Mouse (Mus musculus) kidney, adult 18-20 months (tissue): ENCODE data around the gene Ttc21b.
"Not testable (repeated sequence)": the region's sequence is repeated elsewhere in the genome, so short reads cannot be mapped to it uniquely, and the experiment has no call there.

Source experiments
- DNase-seq: peaks from one replicate; pipeline ENCODE4 v3.0.0; 2021

Gene Ttc21b

DNA sequence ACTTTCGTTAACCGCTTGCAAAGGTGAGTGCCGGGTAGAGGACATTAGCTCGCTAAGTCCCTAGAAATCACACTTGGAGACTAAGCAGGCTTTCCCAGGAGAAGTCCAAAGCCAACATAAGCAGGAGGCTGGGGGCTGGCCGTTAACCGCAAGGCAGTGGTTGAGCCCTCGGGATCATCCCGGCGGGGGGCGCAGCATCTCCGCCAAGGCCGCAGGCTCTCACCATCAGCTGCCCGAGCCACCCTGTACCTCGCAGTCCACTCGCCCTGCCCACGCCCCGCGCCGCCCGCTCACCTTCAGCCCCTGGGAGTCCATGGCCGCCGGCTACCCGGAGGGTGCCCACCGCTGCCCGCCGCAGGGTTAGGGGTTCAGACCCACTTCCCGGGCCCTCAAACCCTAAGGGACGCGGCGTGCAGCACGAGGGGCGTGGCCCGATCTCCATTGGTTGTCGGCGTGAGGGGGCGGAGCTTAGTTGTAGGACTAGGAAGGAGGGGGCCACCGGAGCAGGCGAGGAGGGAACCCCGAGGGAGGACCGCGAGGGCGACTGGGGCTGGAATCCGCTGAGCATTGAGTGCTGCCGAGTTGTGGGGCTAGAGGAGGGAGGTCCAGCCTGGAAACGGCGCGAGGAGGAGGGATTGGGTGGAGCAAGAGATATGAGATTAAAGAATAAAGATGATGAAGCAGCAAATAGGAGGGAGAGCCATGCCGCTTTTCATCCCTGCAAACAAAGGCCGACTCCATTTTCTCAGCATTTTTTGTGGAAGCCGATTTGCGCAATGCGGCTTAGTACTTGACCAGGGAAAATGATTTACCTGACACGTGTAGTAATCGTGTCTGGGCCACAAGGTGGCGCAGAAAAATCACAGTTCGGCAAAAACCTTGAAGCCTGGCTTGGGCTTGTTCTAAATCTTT is at the start of gene Ttc21b:
Gene Ttc21b, minus strand, starts transcription at position 398 of the 912 bp plus-strand sequence.
- peak; percentile 97 for DNase-seq

DNA sequence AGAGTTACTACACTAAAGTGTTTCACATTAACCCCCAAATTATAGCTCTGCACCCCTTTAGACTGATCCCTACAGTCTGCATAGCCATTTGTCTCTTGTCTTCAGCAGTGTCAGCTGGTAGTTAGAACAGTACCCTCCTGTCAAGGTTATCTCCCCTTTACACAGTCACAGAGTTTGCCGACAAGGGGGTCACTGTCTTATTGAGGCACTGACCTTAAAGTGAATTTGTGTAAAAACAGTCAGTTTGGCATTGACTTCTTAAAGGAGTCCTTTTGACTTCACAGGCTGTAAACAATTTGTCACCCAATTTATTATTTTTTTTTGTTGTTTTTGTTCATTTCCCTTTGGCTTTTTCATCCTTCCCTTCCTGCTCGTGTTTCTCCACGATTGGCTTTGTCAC is 16.1 kb upstream of the Ttc21b start:
- DNase-seq: no peak

GRCm38 (mm10) chr2:66244013-66244412 is 12.4 kb downstream of the Ttc21b start:
- DNase-seq: no peak

GRCm38 (mm10) chr2:66240334-66240733 is 16.1 kb downstream of the Ttc21b start:
- DNase-seq: no peak

- DNase-seq: no peak
Observed at GRCm38 (mm10) chr2:66238886-66239285, 17.5 kb downstream of the Ttc21b start.

GRCm38 (mm10) chr2:66220954-66221353 is 35.5 kb downstream of the Ttc21b start:
- no peak for DNase-seq

DNA sequence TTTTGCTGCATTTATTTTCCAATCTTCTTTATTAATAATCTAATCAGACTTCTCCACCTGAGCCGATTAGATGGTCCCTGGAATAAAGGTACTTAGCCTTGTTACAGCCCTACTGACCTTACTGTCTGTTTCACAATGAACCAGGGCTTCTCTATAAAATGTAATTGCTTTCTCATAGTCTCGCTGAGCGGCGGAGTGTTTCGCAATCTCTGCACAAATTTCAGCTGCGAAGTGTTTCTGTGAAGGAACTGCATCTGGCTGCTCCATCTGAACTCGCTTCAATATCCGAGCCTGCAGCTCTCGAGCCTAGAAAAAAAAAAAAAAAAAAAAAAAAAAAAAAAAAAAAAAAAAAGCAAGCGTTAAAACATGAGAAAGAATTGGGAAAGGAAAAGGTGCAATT is 46.5 kb downstream of the Ttc21b start:
- no peak for DNase-seq

- DNase-seq: no peak
Observed at GRCm38 (mm10) chr2:66209353-66209752, 47.1 kb downstream of the Ttc21b start.

- no peak for DNase-seq
Observed at GRCm38 (mm10) chr2:66206796-66207195, 49.6 kb downstream of the Ttc21b start.

- DNase-seq: peak; percentile 77
Observed at GRCm38 (mm10) chr2:66204218-66204617, 52.2 kb downstream of the Ttc21b start.

DNA sequence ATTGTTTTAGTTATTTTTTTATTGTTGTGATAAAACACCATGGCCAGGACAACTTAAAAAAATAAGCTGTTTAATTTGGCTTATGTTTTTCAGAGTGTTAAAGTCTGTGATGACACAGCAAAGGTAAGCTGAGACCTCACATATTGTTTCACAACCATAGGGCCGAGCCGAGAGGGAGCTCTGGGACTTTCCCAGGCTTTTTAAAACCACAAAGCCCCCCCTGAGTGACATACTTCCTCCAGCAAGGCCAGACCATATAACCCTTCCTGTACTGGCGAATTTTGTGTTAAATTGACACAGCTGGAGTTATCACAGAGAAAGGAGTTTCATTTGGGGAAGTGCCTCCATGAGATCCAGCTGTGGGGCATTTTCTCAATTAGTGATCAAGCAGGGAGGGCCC is 56.2 kb downstream of the Ttc21b start:
- DNase-seq: no peak

DNA sequence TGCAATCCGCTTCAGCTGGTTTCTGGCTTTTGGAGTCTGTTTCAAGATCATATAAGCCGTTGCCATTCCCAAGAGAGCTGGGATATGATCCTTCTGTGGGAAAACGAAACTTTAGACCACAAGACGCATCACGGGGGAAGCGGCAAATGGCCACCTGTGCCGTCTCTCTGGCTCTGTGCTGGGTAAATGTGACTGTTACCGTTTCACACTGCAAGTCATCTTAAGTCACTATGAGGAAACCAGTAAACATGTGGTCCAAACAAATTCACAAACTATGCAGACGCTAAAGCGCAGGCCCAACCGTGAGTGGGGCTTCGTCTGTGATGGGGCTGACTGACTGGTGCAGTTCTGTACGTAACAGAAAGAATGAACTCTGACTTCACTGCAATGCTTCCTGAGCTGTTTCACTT is 64.7 kb downstream of the Ttc21b start:
- no peak for DNase-seq

DNA sequence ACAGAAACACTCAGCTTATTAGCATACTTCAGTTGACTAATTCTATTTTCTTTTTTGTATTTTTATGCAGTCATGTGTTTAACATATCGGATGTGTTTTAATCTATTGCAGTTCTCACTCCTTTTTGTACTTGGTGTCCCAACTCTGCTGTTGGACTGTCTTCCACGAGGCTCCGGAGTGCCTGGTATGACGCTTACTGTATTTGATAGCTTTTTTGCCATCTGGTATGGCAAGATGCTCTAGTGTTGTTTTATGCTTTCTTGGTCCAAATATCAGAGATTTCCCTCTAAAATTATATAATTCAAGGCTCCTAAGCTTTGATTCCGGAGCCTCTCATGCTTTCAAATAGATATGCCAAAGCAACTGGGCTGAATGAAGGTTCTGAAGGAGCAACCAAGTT is 66.3 kb downstream of the Ttc21b start:
- no peak for DNase-seq

DNA sequence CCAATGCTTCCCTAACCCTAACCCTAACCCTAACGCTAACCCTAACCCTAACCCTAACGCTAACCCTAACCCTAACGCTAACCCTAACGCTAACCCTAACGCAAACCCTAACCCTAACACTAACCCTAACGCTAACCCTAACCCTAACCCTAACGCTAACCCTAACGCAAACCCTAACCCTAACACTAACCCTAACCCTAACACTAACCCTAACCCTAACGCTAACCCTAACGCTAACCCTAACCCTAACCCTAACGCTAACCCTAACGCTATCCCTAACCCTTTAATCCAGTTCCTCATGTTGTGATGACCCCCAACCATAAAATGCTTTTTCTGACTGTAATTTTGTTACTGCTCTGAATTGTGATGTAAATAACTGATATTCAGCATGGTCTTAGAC is 67.2 kb downstream of the Ttc21b start:
- not testable (repeated sequence) for DNase-seq

DNA sequence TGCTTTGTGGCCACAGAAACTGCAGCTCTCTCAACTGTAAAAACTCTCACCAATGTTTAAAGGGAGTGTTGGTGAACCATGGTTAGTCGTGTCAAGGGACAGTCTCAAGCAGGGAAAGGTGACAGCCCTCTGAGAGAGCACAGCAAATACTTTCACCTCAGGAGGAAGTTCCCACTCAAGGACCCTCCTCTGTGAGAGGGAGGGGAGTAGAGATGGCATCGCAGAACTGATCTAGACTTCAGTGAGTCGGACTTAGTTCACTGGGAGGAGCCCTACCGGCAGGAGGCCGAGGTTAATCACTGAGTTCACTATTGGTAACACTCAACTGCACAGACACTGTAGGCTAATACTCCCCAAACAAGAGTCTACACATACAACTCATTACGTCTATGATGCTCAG is 68.9 kb downstream of the Ttc21b start:
- DNase-seq: peak; percentile 27

GRCm38 (mm10) chr2:66184431-66185164 is 71.8 kb downstream of the Ttc21b start:
- DNase-seq: no peak

GRCm38 (mm10) chr2:66180293-66180692 is 76.1 kb downstream of the Ttc21b start:
- peak; percentile 50 for DNase-seq

- no peak for DNase-seq
Observed at GRCm38 (mm10) chr2:66179782-66180181, 76.6 kb downstream of the Ttc21b start.

- DNase-seq: no peak
Observed at GRCm38 (mm10) chr2:66178848-66179215, 77.6 kb downstream of the Ttc21b start.

GRCm38 (mm10) chr2:66177886-66178847 is 78.2 kb downstream of the Ttc21b start:
- no peak for DNase-seq

DNA sequence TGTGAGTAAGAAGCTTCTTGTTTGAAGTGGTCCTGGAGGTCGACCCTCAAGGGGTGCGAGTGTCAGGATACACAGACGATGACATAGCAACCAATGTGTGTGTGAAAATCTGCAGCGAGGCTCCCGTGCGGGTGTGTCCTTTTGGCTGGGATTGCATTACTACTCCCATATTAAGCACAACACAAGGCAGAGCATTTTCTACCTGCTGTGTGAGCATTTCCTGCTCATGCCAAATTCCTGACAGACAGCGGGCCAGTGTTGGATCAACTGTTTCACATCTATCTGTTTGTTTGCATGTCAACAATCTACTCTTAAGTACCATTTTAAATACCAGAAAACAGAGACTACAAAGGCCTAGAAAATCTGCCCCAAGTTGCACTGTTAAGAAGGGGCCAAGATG is 79.4 kb downstream of the Ttc21b start:
- no peak for DNase-seq

GRCm38 (mm10) chr2:66173134-66173533 is 83.3 kb downstream of the Ttc21b start:
- no peak for DNase-seq

DNA sequence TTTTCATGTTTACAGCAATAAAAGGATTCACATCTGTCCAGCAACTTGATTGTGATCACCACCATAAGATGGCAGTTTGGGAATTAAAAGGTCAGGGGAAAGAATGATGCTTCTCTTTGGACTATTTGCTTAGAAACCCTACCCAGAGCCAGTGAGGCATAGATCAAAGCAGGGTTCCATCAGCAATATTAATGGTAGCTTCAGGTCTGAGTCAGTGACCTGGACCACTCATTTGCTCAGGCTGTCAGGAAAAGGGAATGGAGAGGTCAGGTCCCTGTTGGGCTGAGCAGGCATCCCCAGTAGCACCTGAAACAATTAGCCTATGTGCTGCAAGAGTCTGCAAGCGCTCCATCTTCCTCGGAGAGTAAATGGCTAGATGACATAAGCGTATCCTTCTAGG is 84.8 kb downstream of the Ttc21b start:
- no peak for DNase-seq
